Mouse (Mus musculus) kidney, postnatal 14 days (tissue): ENCODE results near the gene Dock4.

Source experiments
- DNase-seq: peaks from one replicate; pipeline ENCODE4 v3.0.0; 2022; ENCODE audit warnings: mixed read lengths

Dock4 gene

DNA sequence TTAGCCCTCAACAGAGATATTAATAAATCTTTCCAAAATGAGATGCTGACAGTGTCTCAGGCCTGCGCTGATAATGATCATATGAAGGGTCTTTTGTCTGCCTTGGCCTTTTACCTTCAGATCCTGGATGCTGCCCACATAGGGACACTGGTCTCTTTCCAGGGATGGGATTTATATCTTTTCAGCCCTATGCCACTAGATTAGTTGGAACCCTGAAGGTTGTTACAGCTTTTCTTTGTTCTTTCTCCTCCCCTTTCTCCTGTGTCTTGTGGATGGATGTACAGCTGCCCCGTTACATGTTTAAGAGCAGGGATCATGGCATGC, 66.6 kb downstream of the Dock4 start:
- DNase-seq = no peak

DNA sequence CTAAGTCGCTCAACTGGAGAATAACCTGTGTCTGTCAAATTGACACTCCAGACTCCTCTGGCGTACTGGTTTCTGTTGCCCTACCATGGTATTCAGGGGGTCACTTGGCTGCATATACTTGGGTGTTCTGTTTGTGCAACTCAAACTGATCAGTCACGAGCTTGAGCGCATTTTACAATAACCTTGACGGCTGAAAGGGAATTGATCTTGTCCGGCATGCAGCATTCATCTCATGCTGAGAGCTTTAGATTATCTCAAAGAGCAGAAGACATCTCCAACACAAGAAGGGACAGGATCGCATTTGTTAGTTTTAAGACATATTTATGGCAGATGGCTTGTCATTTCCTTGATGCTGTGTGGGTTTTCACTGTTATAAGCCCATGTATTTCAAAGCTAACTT, 67.2 kb downstream of the Dock4 start:
- DNase-seq = no peak

DNA sequence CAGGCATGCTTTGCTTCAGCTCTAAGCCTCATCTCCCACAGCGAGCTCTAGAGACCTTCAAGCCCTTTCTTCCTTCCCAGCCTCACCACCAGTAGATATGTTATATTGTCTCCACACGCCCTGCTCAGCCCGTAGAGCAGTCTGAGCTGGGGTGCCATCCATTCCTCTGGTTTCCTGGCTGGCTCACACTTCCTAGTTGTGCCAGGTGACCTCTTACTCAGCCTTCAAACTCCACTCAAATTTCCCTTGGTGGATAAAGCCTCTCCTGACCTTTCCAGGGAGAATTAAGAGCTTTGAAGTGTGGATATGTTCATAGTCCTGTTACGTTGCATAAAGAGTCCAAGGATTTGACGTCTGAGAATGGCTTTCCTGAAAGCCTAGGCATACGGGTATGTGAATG, 68.3 kb downstream of the Dock4 start:
- no peak for DNase-seq

DNA sequence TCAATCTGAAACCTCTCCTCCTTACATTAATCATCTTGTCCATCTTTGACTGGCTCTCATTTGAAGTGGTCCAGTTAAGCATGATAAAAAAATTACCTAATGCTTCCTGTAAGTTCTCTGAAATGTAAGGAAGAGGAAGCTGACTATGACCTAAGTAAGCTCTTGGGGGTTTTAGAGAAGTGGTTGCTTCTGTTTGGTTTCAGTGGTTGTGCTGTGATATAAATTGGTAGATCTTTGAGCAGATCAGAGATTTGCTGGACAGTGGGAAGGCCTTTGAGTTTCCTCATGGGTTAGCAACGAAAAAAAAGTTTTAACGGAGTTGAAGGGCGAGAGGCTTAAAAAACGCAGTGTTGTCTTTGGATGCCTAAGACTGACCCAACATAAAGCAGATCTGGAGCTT, 76.7 kb downstream of the Dock4 start:
- no peak for DNase-seq

DNA sequence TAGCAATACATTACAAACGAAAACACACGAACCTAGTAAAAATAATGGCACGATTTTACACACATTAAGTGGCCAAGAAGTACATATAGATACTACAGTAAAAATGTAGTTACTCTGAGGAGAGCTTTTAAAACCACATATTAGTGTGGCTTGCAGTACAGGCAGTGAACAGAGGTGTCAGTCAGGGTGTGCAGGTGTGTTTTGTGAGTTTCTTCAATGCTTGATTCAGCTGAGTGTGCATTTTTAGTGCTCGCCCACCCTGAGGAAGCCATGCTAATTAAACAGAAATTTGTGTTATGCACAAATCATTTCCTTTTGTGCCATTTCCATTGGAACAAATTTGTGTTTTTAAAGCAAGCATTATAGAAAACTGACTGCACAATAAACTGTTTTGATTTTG, 77.3 kb downstream of the Dock4 start:
- DNase-seq = no peak

DNA sequence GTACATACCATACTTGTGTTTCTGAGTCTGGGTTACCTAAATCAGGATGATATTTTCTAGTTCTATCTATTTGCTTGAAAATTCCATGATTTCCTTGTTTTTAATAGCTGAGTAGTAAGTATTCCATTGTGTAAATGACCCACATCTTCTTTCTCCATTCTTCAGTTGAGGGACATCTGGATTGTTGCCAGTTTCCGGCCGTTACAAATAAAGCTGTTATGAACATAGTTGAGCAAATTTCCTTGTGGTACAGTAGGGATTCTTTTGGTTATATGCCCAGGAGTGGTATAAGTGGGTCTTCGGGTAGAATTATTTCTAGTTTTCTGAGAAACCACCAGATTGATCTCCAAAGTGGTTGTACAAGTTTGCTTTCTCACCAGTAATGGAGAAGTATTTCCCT, 79.3 kb downstream of the Dock4 start:
- peak; percentile 48 for DNase-seq

DNA sequence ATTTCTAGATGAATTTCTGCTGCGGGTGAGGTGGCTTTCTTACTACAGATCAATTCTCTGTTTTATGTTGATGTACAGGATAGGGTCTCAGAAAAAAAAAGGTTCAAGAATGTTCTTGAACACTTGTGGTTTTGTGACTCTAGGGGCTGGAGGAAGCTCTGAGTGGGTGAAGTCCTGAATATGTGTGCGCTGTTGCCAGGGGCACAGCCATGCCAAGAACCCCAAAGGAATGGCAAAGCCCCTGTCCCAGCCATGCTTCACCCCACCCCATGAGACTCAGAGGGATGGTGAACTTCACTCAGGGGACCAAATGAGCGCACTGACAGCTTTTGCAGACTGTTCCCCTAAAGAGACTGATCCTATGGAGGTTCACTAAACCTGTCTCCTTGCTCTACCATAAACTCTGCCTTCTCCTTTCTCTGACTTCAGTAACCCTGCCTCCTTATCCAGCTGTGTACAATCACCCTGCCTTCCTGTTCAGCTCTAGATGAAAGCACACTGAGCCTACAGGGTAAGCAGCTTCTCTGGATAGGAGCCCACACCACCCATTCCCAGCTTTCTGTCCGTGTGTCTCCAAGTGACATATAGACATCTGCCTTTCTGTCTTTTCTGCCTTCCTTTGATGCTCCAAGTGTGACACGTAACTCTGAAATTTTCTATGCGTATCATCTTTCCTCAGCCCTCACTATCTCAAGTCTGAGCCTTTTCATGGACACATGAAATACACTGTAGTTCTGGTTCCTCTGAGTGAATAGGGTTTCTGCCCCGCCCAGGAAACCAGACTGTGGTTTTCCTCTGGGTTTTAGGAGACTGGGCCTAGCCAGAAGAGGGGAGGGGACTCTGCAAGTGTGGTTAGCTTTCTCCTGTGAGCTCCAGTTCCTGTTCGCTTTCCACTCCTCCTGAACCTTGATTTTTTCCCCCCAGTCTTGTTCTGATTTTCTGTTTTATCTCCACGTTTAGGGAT, 90.2 kb downstream of the Dock4 start:
- DNase-seq = peak; percentile 27

DNA sequence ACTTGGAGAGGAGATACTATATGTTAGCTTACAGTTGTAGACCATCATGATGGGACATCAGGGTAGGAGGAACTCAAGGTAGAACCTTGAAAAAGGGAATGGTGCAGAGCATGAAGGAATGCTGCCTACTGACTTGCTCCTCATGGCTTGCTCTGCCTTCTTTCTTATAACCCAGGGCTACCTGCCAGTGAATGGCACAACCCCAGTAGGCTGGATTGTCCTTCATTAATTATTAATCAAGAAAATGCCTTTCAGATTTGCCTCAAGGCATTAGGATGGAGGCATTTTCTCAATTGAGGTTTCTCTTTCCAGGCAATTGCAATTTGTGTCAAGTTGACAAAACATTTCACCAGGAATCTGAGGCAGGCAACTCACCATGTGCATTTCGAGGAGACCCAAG, 92.1 kb downstream of the Dock4 start:
- DNase-seq = no peak

DNA sequence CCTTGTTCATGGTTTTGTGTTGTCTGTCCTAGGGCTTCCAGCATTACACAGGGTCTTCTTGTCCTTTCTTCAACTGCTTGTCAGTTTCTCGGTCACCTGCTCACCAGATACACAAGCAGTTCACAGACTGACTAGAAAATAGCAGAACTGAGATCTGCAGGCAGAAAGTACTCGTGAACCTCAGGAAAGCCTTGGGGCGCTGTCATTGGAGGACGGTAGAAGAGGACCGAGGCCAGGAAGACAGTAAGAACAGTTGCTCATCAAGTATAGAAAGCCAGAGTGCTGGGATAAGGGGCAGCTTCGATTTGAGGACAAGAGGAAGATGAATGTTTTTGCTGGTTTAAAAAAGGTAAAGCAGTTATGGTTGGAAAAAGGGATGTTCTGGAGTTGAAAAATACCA, 92.6 kb downstream of the Dock4 start:
- no peak for DNase-seq

DNA sequence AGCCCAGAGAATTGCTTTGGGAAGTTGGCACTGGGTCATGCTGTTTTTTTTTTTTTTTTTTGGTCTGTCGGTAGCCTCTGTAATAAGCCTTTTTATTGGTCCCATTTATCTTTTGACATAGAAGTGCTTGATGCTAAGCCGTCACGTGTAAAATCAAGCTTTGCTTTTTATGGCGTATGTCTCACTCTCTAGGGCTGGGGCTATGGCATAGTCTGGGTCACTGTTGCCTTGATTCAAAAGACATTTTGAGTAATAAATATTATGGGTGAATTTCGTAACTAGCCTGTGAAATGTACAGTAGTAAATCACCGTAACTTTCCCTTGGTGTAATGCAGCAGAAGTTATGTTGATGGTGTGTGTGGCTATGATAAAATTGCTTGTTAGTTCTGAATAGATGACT, 93.0 kb downstream of the Dock4 start:
- DNase-seq = no peak

DNA sequence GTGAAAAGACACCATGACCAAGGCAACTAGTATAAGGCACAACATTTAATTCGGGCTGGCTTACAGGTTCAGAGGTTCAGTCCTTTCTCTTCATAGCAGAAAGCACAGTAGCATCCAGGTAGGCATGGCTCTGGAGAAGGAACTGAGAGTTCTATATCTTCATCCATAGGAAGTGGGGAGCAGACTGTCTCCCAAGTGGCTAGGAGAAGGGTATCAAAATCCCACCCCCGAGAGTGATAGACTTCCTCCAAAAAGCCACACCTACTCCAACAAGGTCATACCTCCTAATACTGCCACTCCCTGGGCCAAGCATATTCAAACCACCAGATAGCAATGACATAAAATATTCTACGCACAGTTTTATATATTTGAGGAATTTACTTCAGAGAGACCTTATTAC, 98.5 kb downstream of the Dock4 start:
- DNase-seq = no peak

DNA sequence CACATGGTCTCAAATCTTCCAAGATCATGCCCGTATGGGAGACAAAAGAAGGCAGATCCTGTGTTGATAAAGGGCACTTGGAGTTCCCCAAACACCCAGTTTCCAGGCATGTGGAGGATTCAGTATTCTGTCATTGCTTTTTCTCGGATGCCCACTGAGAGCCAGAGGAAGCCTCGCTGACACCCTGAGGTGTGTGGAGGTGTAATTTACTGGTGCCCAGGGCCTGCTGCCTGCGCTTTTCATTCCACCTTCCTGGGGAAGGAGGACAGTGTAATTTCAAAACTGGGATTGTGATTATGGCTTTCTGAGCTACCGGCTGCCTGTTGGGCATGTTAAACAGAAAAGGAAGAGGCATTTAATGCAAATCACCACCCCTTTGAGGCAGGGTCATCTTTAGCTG, 101.1 kb downstream of the Dock4 start:
- DNase-seq = no peak

DNA sequence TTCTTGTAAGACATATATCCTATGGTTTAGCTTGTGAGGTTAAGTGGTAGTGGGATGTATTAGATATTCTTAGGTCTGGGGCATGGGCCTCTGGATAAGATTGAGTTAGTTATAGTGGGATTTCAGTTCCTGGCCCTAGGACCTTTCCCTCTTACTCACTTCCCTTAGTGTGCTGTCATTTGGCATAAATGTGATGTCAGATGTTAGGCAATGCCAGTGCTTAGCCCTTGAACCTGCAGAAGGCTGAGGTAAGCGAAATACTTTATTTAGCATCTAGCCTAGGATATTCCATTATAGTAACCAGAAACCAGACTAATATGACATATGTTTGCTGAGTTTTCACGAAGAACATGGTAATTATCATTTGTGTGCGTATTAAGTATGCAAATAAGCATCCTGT, 105.6 kb downstream of the Dock4 start:
- DNase-seq = no peak

DNA sequence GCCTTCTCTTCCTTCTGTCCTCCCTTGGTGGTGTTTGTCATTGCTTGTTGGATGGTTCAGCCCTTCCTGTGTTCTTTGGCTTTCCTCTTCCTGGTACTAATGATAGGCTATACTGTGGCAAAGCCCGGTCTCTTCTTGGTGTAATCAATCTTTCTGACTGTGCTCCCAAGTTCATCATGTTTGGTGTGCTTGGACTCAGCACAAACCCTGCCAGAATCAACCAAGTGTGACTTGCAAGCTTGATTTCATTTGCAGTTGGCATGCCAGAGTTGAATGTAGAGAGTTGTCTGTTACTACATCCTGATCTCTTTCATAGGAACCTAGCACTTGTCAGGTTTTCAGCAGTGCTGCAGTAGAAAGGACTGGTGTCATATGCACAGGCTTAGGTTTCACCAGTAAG, 106.4 kb downstream of the Dock4 start:
- DNase-seq = no peak

DNA sequence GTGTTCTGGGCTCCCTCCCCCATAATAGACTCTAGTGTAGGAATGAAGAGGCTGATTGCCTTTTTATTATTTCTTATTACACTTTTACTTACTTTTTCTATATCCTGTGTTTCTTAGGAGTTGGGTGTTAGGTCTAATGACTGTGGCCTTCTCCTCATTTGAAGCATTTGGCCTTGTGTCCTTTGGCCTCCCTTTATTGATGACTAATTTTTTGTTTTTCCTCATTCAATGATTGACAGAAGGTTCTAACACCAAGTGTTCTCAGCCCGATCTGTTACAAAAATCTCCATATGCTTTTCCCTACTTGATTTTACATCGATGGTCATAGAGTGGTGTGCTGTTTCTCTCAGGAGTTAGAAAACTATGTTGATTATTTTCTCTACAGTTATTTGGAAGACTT, 108.2 kb downstream of the Dock4 start:
- DNase-seq = no peak

DNA sequence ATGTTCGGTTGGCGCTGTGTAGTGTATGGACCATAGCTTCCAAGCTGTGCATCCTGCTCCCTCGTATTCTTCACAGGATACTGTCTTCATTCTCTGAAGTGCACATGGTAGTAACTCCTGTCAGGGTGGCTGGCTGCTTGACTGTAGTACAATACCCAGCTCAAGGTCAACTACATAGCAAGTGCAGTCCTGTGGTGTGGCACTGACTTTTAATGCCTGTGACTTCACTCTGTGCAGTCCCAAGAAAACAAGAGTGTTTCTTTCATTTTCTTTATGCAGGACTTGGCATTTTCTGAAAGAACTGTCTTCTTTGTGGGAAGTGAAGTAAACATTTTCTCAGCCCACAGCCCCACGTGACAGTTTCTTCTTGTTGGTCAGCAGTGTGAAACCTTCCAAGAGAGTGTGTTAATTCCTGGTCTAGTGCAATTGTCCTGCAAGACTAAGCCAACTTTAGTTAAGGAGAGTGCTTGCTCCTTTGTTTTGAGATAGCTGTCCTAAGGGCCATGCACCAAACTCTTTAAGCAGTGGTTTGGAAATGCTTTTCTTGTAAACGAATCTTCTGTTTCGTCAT, 109.3 kb downstream of the Dock4 start:
- DNase-seq = no peak

DNA sequence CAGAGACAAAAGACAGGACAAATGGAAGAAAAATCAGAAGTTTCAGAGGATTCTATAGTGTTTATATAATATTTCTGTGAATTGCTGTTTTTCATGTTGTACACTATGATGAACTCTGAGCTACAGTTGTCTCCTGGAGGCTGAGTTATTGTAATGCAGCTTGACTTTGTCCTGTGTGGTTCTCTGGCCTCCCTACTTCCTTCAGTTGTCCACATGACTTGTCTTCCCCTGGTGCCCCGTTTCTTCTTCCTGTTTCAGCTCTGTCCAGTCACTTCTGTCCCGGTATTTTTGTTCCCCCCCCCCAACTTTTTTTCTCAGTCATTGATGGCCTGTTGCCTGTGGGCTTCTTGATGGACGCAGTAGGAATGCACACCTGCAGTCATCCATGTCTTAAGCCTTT, 112.8 kb downstream of the Dock4 start:
- DNase-seq = no peak

DNA sequence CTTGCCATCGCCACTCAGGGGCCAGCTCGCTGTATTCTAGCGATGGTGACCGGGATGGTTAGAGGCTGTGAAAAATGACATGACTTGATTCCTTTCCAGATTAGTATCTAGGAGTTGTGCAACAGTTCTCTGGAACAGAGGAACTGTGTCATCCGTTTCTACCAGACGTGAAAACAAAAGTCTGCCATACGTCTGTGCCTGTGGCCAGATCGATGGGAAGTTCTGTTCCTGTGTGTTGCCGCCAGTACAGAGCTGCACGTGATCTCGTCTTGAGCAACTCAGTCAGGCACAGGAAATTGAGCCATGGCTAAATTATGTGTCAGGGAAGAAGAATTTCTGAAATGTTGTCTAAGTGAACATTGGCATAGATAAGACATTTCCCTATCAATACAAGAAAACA, 113.4 kb downstream of the Dock4 start:
- peak; percentile 56 for DNase-seq

DNA sequence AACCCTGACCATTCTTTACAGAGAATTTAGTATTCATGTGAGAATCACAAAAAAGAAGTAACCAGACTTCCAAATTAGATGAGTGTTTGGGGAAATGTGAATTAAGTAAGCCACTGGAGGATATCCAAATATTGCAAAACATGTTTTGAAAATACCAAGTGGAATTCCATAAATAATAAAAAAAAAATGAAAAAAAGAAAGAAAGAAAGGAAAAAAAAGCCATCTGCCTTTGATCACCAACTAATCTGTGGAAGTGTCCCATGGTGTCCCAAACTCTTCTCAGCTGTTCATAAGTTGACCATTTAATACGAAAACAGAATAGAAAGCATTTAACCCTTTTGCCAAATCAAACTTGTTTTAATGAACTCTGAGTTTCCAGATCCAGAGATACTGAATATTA, 118.0 kb downstream of the Dock4 start:
- no peak for DNase-seq

DNA sequence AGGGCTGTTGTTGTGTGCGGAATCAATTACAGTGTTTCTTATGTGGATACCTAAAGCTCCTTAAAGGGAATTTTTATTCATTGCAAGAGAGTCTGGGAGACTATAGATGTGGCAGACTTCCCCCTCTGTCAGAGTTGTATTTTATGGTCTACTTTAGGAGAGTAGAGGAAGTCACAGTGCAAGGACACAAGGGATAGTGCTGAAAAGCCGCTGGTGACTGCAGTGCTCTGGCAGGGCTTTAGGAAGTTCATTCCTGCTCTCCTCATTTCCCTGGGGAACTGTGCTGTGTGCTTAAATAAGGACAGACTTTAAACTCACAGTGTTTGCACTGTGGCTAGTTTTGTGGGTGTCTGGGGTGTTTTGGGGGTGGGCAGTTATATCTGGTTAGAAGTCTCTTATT, 118.5 kb downstream of the Dock4 start:
- DNase-seq = peak; percentile 31

DNA sequence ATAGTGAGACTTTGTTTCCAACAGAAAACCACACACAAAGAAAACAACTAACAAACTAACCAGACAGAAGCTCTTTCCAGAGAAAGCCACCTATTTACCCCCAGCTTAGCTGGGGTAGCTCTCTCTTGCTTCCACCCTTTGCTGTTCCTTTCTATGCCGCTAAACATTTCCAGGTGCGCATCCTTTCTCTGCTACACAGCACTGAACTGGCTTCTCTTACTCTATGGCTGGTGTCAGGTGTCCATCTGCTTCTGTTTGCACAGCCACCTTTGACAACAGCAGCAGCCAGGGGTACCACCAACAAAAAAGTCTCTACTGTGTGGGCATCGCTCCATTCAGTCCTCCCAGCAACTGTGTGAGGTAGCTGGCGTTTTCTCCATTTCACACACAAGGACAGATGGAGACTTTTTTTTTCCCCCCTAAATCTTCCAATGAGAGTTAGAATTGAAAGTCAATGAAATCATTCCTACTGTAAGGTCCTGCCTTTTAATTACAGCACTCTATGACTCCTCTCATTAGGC, 122.7 kb downstream of the Dock4 start:
- no peak for DNase-seq

DNA sequence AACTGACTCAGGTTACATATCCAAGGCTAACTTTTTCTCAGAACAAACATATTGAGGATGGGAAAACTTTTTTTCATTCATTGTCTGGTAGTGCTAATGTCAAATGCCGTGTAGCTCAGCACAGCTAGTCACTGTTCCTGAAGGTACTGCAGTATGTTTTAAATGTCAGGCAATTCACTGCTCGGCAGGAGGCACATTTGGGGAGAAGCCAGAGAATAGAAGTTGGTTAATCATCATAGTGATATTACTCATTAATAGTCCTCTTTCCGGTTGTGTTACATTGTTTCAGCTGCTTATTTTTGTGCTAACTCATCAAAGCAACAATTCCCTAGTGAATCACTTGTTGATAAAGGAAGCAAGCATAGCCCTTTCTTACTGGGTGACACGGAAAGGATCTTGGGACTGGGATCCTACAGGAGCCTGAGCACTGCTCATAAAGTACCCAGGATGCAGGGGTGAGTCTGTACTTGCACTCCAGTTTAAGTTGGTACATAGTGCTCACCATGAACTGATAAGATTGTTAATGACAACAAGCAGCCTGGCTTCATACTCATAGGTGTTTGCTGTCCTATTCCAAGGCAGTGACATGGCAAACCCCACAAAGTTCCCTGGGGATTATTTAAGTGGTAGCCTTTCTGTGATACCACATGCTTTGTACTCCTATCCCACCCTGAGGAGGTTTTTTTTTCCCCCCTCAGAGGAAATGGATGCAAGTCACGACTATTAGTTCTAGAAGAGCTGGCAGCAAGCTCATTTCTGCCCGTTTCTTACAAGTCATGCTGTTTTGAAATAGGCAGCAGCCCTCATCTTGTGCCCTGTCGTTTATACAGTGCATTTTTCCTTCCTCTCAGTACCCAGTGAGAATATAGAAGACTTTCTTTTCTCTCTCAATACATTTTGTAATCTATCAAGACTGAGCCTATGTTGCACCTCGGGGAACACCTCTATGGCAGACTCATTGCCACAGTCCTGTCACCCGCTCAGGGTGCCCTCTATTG, 123.5 kb downstream of the Dock4 start:
- DNase-seq = peak; percentile 35

DNA sequence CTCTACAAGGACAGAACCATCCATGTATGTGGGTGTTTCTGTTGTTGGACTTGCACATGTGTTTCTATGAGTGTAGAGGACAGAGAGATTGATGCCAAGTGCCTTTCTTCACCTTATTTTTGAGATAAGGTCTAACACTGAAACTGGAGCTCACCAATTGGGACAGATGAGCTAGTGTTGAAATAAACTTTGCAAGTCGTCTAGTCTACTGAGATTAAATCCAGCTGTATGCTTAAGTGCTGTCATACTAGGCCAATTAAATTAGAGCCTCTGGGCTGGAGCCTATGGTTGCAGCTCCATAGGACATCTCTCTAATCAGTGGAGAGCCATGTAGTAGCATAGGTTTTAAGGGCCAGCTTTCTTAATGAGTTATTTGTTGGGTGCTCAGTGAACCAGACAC, 124.5 kb downstream of the Dock4 start:
- DNase-seq = no peak
